Mouse (Mus musculus) adrenal gland, postnatal 4 days (tissue): Measurements from ENCODE around the gene Slc48a1. TPM values are rescaled to one million over a fixed set of nuclear protein-coding genes. Genes with fewer than 3 reads are reported as not detected.

Source experiments
- DNase-seq, 2 experiments: peaks; one replicate each; pipeline ENCODE4 v3.0.0; 2021 to 2022; ENCODE audit warnings: low spot score in 2 of 2, mixed read lengths in 2 of 2
- long read RNA-seq, 2 experiments: library from polyadenylated mRNA; stranded (forward); transcript quantifications; one replicate each; pipeline ENCODE4 v2.0.0; 2021
- total RNA-seq, 2 experiments: library from RNA; stranded (reverse); gene quantifications; 2 replicates each; pipeline ENCODE4 v1.2.3; 2021

Gene Slc48a1
- total RNA-seq = 10 to 100 TPM; 83.0 to 91.7 TPM
- long read RNA-seq, experiment 1, transcript Slc48a1-201 (3 exons, 2,536 nt) = major isoform, 137 of 170 reads
- long read RNA-seq, experiment 1, partial matches to known transcripts = 25 of 170 reads
- long read RNA-seq, experiment 1, other reads (novel, unspliced or antisense) = 8 of 170 reads
- long read RNA-seq, experiment 2, transcript Slc48a1-201 (3 exons, 2,536 nt) = major isoform, 293 of 334 reads
- long read RNA-seq, experiment 2, partial matches to known transcripts = 3 of 334 reads
- long read RNA-seq, experiment 2, other reads (novel, unspliced or antisense) = 36 of 334 reads

GRCm38 (mm10) chr15:97778311-97779098 is at the start of gene Slc48a1:
Slc48a1 (plus strand) TSS chr15:97778520.
- DNase-seq = no peak

GRCm38 (mm10) chr15:97728804-97729203 is 49.5 kb upstream of the Slc48a1 start:
- DNase-seq = no peak

GRCm38 (mm10) chr15:97730365-97730764 is 48.0 kb upstream of the Slc48a1 start:
- DNase-seq = no peak

GRCm38 (mm10) chr15:97731111-97731510 is 47.2 kb upstream of the Slc48a1 start, which contains the start of gene Endou:
Endou (minus strand) TSS chr15:97731339.
- DNase-seq = no peak

- DNase-seq = no peak
These were observed 46.3 kb upstream of the Slc48a1 start for GRCm38 (mm10) chr15:97731988-97732387.

- DNase-seq = no peak
These were observed 39.4 kb upstream of the Slc48a1 start for GRCm38 (mm10) chr15:97738923-97739322.

GRCm38 (mm10) chr15:97740283-97740732 is 38.0 kb upstream of the Slc48a1 start:
- DNase-seq = no peak

GRCm38 (mm10) chr15:97741662-97742061 is 36.7 kb upstream of the Slc48a1 start:
- DNase-seq = no peak

GRCm38 (mm10) chr15:97742074-97742473 is 36.2 kb upstream of the Slc48a1 start:
- no peak for DNase-seq

GRCm38 (mm10) chr15:97742600-97742999 is 35.7 kb upstream of the Slc48a1 start:
- no peak for DNase-seq

- DNase-seq = no peak
These were observed 35.1 kb upstream of the Slc48a1 start for GRCm38 (mm10) chr15:97743210-97743609.

- no peak for DNase-seq
These were observed 34.3 kb upstream of the Slc48a1 start for GRCm38 (mm10) chr15:97743961-97744525.

- DNase-seq = no peak
These were observed 33.4 kb upstream of the Slc48a1 start for GRCm38 (mm10) chr15:97744930-97745329.

GRCm38 (mm10) chr15:97745331-97745730 is 33.0 kb upstream of the Slc48a1 start:
- DNase-seq = peak; percentile 33 to 41

- no peak for DNase-seq
These were observed 32.0 kb upstream of the Slc48a1 start for GRCm38 (mm10) chr15:97746278-97746677.

GRCm38 (mm10) chr15:97746748-97747147 is 31.6 kb upstream of the Slc48a1 start:
- no peak for DNase-seq

GRCm38 (mm10) chr15:97747486-97747885 is 30.8 kb upstream of the Slc48a1 start:
- DNase-seq = no peak

- DNase-seq = no peak
These were observed 30.0 kb upstream of the Slc48a1 start for GRCm38 (mm10) chr15:97748309-97748708.

GRCm38 (mm10) chr15:97748964-97749363 is 29.4 kb upstream of the Slc48a1 start:
- no peak for DNase-seq

GRCm38 (mm10) chr15:97749397-97749796 is 28.9 kb upstream of the Slc48a1 start:
- no peak for DNase-seq

- no peak for DNase-seq
These were observed 28.5 kb upstream of the Slc48a1 start for GRCm38 (mm10) chr15:97749841-97750240.

- peak in 1 of 2 experiments; percentile 70 for DNase-seq
These were observed 27.6 kb upstream of the Slc48a1 start for GRCm38 (mm10) chr15:97750697-97751096.
